Mouse (Mus musculus): ENCODE measurements at regions not wholly inside any gene's neighbourhood (a gene's known extent, or its start where the extent isn't known, plus 50 kb on each side); places are given as distances from the start of the nearest gene placed in this dataset.

DNA sequence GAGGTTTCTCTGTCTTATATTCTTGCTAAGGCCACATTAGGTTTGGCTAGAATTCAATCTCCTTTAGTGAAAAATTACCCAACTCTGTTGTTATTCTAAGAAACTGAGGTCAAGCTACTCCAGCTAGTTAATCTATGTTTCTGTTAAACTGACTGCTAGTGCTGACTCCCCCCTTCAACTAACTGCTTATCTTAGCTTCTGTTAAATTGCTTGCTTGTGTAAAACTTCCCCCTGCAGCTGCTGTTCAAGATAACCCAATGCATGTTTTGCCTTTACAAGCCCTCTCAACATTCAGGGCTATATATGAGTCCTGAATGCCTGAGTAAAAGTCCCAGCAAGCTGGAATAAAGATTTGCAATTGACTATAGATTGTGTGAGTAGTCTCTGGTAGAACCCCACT, 143.6 kb downstream of the Cd55b start:
- no peak overlapping the region for H3K4me2 ChIP-seq (replicated peaks; ENCODE audit: low read depth, low read length)
- ATAC-seq (ENCODE audit: low FRiP score): no peak
- H3K27me3 ChIP-seq (ENCODE audit: control insufficient read depth, insufficient read depth, low read length): no peaks in the 10 kb centered on the region
- no peaks in the 10 kb centered on the region for H3K36me3 ChIP-seq (ENCODE audit: control insufficient read depth, insufficient read depth, low read length)
- H3K27ac ChIP-seq (ENCODE audit: low read depth, low read length): no peak overlapping the region
- H3K4me3 ChIP-seq (ENCODE audit: low read depth, low read length): no peak overlapping the region
- no peaks in the 10 kb centered on the region for H3K4me1 ChIP-seq (replicated peaks; ENCODE audit: control insufficient read depth, insufficient read depth, low read length)
- H3K9me3 ChIP-seq (ENCODE audit: control insufficient read depth, low read length): no peaks in the 10 kb centered on the region
- no peak overlapping the region for H3K9ac ChIP-seq (ENCODE audit: low read depth, low read length)
- no peak for DNase-seq (ENCODE audit: low spot score)

DNA sequence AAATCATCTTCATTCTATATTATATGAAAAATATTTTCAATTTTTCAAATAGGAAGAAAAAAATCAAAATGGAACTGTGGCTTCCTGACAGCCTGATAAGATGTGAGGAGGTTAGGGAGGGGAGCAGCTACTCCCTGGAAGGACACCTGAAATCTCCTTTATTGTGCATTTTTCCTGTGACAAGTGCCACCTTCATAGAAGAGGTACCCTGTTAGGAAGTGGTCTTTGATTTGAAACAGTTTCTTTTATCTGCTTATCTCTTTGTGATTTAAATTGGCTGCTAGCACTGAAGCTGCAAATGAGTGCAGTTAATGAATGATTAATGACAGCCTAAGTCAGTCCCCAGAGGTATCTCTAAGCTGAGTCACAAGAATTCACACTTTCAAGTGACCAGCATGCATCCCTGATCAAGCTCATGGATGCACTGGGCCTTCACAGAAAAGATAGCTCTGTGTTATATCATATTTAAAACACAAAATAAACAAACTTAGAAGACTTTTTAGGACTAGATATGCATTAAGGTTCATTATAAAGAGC, 144.7 kb downstream of the Cd55b start:
- no peak overlapping the region for H3K27ac ChIP-seq (ENCODE audit: low read depth, low read length)
- no peak; the same call in 1 of the 2 replicates for ATAC-seq (ENCODE audit: low FRiP score)
- no peak overlapping the region for H3K4me2 ChIP-seq (replicated peaks; ENCODE audit: low read depth, low read length)
- H3K27me3 ChIP-seq (ENCODE audit: control insufficient read depth, insufficient read depth, low read length): no peaks in the 10 kb centered on the region
- DNase-seq (ENCODE audit: low spot score): no peak
- H3K36me3 ChIP-seq (ENCODE audit: control insufficient read depth, insufficient read depth, low read length): no peaks in the 10 kb centered on the region
- H3K4me1 ChIP-seq (replicated peaks; ENCODE audit: control insufficient read depth, insufficient read depth, low read length): no peaks in the 10 kb centered on the region
- no peak overlapping the region for H3K9ac ChIP-seq (ENCODE audit: low read depth, low read length)
- no peaks in the 10 kb centered on the region for H3K9me3 ChIP-seq (ENCODE audit: control insufficient read depth, low read length)
- H3K4me3 ChIP-seq (ENCODE audit: low read depth, low read length): no peak overlapping the region

DNA sequence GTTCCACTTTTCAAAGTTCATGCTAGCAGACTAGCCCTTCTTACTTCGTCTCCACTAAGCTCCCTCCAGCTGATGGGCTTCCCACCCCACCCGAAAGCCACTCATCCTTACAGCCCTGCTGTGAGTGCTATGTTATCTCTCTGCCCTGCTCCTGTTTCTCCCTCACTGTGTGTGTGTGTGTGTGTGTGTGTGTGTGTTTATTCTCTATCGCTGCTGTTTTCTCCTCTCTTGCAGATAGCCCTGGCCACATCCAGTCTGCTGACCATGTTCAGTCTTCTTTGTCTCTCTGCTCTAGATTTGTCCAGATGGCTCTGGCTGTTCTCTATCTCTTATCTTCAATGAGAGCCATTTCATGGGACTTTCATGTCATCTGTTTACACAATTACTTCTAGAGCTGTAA, 145.9 kb downstream of the Cd55b start:
- DNase-seq (ENCODE audit: low spot score) (no peak), ATAC-seq (ENCODE audit: low FRiP score) (no peak)
- Histone ChIP-seq H3K27ac (ENCODE audit: low read depth, low read length) (no peak overlapping the region), H3K4me3 (ENCODE audit: low read depth, low read length) (no peak overlapping the region), H3K36me3 (ENCODE audit: control insufficient read depth, insufficient read depth, low read length) (no peaks in the 10 kb centered on the region), H3K27me3 (ENCODE audit: control insufficient read depth, insufficient read depth, low read length) (no peaks in the 10 kb centered on the region), H3K9me3 (ENCODE audit: control insufficient read depth, low read length) (no peaks in the 10 kb centered on the region), H3K4me1 (replicated peaks; ENCODE audit: control insufficient read depth, insufficient read depth, low read length) (no peaks in the 10 kb centered on the region), H3K4me2 (replicated peaks; ENCODE audit: low read depth, low read length) (no peak overlapping the region), H3K9ac (ENCODE audit: low read depth, low read length) (no peak overlapping the region)
- WGBS: 81% methylated on average over 3 of the region's 3 CpGs

DNA sequence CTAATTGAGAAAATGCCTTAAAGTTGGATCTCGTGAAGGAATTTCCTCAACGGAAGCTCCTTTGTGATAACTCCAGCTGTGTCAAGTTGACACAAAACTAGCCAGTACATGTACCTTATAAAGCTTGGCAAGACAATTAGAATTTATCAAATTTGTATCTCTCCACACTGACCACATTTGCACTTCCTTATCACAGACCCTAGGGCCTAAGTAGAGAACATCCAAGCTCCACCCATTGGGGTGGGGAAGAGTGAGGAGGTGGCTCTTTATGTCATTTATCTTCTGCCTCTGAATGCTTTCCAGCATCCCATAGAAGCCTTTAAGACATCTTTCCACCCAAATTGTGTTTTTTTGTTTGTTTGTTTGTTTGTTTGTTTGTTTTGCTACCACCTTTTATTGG, 146.8 kb downstream of the Cd55b start:
- Histone ChIP-seq H3K27ac (ENCODE audit: low read depth, low read length) (no peak overlapping the region), H3K27me3 (ENCODE audit: control insufficient read depth, insufficient read depth, low read length) (no peaks in the 10 kb centered on the region), H3K4me2 (replicated peaks; ENCODE audit: low read depth, low read length) (no peak overlapping the region), H3K4me3 (ENCODE audit: low read depth, low read length) (no peak overlapping the region), H3K4me1 (replicated peaks; ENCODE audit: control insufficient read depth, insufficient read depth, low read length) (no peaks in the 10 kb centered on the region), H3K9me3 (ENCODE audit: control insufficient read depth, low read length) (no peaks in the 10 kb centered on the region), H3K36me3 (ENCODE audit: control insufficient read depth, insufficient read depth, low read length) (no peaks in the 10 kb centered on the region), H3K9ac (ENCODE audit: low read depth, low read length) (no peak overlapping the region)
- WGBS: 93% methylated on average over 2 of the region's 2 CpGs
- DNase-seq (ENCODE audit: low spot score) (no peak), ATAC-seq (ENCODE audit: low FRiP score) (no peak)

DNA sequence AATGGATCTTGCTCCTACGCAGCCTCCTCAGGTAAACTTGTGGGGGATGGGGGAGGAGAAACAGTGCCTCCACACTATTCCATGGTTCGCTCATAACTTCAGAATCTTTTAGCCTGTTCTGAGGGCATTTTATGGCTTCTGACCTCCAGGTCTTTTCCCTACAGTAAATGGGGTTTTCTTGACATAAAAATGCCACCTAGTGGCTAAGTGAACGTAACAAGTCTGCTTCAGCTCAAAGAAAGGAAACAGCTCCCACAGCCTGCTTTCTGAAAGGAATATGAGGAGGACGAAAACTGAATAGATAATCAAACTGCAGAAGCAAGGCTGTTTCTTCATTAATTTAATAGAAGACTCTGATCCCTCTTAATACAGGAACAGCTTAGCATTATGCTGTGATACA, 148.3 kb downstream of the Cd55b start:
- Histone ChIP-seq H3K4me3 (ENCODE audit: low read depth, low read length) (no peak overlapping the region), H3K9ac (ENCODE audit: low read depth, low read length) (no peak overlapping the region), H3K9me3 (ENCODE audit: control insufficient read depth, low read length) (no peaks in the 10 kb centered on the region), H3K4me1 (replicated peaks; ENCODE audit: control insufficient read depth, insufficient read depth, low read length) (no peaks in the 10 kb centered on the region), H3K36me3 (ENCODE audit: control insufficient read depth, insufficient read depth, low read length) (no peaks in the 10 kb centered on the region), H3K4me2 (replicated peaks; ENCODE audit: low read depth, low read length) (no peak overlapping the region), H3K27ac (ENCODE audit: low read depth, low read length) (no peak overlapping the region), H3K27me3 (ENCODE audit: control insufficient read depth, insufficient read depth, low read length) (no peaks in the 10 kb centered on the region)
- ATAC-seq (ENCODE audit: low FRiP score) (no peak), DNase-seq (ENCODE audit: low spot score) (peak; percentile 26)
- WGBS: 56% methylated on average over 4 of the region's 4 CpGs

DNA sequence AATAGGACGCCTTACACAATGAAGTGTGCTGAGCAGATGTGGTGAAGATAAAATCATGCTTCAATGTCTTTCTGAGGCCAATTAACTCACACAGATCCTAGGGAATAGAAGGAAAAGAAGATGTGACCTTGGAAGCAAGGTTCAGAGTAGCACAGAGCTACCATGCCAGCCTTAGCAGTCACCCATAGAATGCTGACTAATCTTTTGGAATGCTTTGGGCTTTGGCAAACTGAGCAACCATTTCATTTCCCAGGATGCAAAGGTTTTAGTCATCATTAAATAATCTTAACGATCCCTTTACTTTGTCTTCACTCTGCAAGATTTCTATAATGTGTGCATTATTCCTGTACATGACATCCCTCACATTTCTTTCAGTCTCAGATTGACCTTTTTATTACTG, 152.4 kb downstream of the Cd55b start:
- WGBS: 95% methylated on average over 2 of the region's 2 CpGs

More for the DNA sequence above, 152.4 kb downstream of the Cd55b start:
- no peaks in the 10 kb centered on the region for H3K36me3 ChIP-seq (ENCODE audit: control insufficient read depth, insufficient read depth, low read length)
- no peak overlapping the region for H3K27ac ChIP-seq (ENCODE audit: low read depth, low read length)
- no peaks in the 10 kb centered on the region for H3K9me3 ChIP-seq (ENCODE audit: control insufficient read depth, low read length)
- no peaks in the 10 kb centered on the region for H3K27me3 ChIP-seq (ENCODE audit: control insufficient read depth, insufficient read depth, low read length)
- H3K4me3 ChIP-seq (ENCODE audit: low read depth, low read length): no peak overlapping the region
- no peak overlapping the region for H3K9ac ChIP-seq (ENCODE audit: low read depth, low read length)
- DNase-seq (ENCODE audit: low spot score) (no peak), ATAC-seq (ENCODE audit: low FRiP score) (no peak)
- H3K4me1 ChIP-seq (replicated peaks; ENCODE audit: control insufficient read depth, insufficient read depth, low read length): no peaks in the 10 kb centered on the region
- no peak overlapping the region for H3K4me2 ChIP-seq (replicated peaks; ENCODE audit: low read depth, low read length)

Measured in hindbrain, embryonic 11.5 days (tissue).